Mouse (Mus musculus) midbrain, embryonic 13.5 days (tissue): ENCODE data around the gene Pla2g2c. TPM values are rescaled to one million over a fixed set of nuclear protein-coding genes. Genes with fewer than 3 reads are reported as not detected.

Source experiments
- ATAC-seq: fragments of 200-750 bp; cut with Nextera tagmentation; 2 replicates; pipeline ENCODE4 v1.8.0; 2017; ENCODE audit warnings: mild to moderate bottlenecking, moderate TSS enrichment, moderate library complexity
- H3K27ac ChIP-seq: fragments of 300-500 bp; sonication (generic); 2 replicates; pipeline ENCODE4 v1.5.1; 2015; ENCODE audit warnings: inconsistent platforms, mild to moderate bottlenecking, moderate library complexity
- H3K27me3 ChIP-seq: fragments of 300-500 bp; sonication (generic); 2 replicates; pipeline ENCODE4 v1.6.1; 2015; ENCODE audit warnings: mild to moderate bottlenecking, inconsistent platforms
- H3K36me3 ChIP-seq: fragments of 300-500 bp; sonication (generic); 2 replicates; pipeline ENCODE4 v1.6.1; 2015; ENCODE audit warnings: mild to moderate bottlenecking, inconsistent platforms
- H3K4me1 ChIP-seq: fragments of 300-500 bp; sonication (generic); replicated peaks from 2 replicates; pipeline ENCODE4 v1.6.1; 2015; ENCODE audit warnings: inconsistent platforms
- H3K4me2 ChIP-seq: fragments of 300-500 bp; sonication (generic); replicated peaks from 2 replicates; pipeline ENCODE4 v1.6.1; 2015; ENCODE audit warnings: moderate library complexity, mild to moderate bottlenecking, inconsistent platforms
- H3K4me3 ChIP-seq: fragments of 300-500 bp; sonication (generic); replicated peaks from 2 replicates; pipeline ENCODE4 v1.5.1; 2015; ENCODE audit warnings: mild to moderate bottlenecking, inconsistent platforms
- H3K9ac ChIP-seq: fragments of 300-500 bp; sonication (generic); replicated peaks from 2 replicates; pipeline ENCODE4 v1.6.1; 2015; ENCODE audit warnings: mild to moderate bottlenecking, inconsistent platforms
- H3K9me3 ChIP-seq: fragments of 300-500 bp; sonication (generic); 2 replicates; pipeline ENCODE4 v1.6.1; 2016; ENCODE audit warnings: mild to moderate bottlenecking, inconsistent platforms
- WGBS: fragments of 180-500 bp; shearing (Covaris S2); methylation state at CpG from one replicate; pipeline ENCODE4 v1.1.7; 2015; 5-methylcytosine and 5-hydroxymethylcytosine counted together
- polyA plus RNA-seq: library from polyadenylated mRNA; unstranded; fragments of >200 nt; fragmentation: Nextera tagmentation; extraction: Ambion mirVana; gene quantifications from 2 replicates; pipeline ENCODE4 v1.2.1, GENCODE M21; 2015

The Pla2g2c gene
- polyA plus RNA-seq, 1 experiment from 2014 or later, result 0.73 TPM

- WGBS, result 22% methylated on average over 9 of the region's 9 CpGs
- H3K4me2 ChIP-seq, result no peak overlapping the region
- H3K4me3 ChIP-seq, result no peak overlapping the region
- H3K4me1 ChIP-seq, result peaks cover 23% of the 10 kb centered on the region
- no peaks in the 10 kb centered on the region for H3K27me3 ChIP-seq
- no peak overlapping the region for H3K9ac ChIP-seq
- no peaks in the 10 kb centered on the region for H3K9me3 ChIP-seq
- peak; percentile 72 for ATAC-seq
- no peaks in the 10 kb centered on the region for H3K36me3 ChIP-seq
- peak overlapping the region; percentile 15; the same call in 1 of the 2 replicates for H3K27ac ChIP-seq
Observed at GRCm38 (mm10) chr4:138729018-138729703, 4.6 kb downstream of the Pla2g2c start.

GRCm38 (mm10) chr4:138734105-138734504 lies 9.5 kb downstream of the Pla2g2c start:
- Histone ChIP-seq H3K4me2 (no peak overlapping the region), H3K27me3 (no peaks in the 10 kb centered on the region), H3K4me1 (peaks cover 21% of the 10 kb centered on the region), H3K4me3 (no peak overlapping the region), H3K36me3 (no peaks in the 10 kb centered on the region), H3K9me3 (no peaks in the 10 kb centered on the region), H3K27ac (no peak overlapping the region), H3K9ac (no peak overlapping the region)
- WGBS, result 85% methylated on average over 7 of the region's 7 CpGs
- ATAC-seq, result no peak

GRCm38 (mm10) chr4:138734863-138735262 lies 10.3 kb downstream of the Pla2g2c start:
- Histone ChIP-seq H3K36me3 (no peaks in the 10 kb centered on the region), H3K9me3 (no peaks in the 10 kb centered on the region), H3K4me1 (peaks cover 20% of the 10 kb centered on the region), H3K4me3 (no peak overlapping the region), H3K27ac (no peak overlapping the region), H3K27me3 (no peaks in the 10 kb centered on the region), H3K4me2 (no peak overlapping the region), H3K9ac (no peak overlapping the region)
- 98% methylated on average over 4 of the region's 4 CpGs for WGBS
- ATAC-seq, result no peak

GRCm38 (mm10) chr4:138737031-138737430 lies 12.4 kb downstream of the Pla2g2c start, which contains the start of gene Ubxn10:
Gene Ubxn10 (minus strand): TSS chr4:138737167.
- Histone ChIP-seq H3K36me3 (no peaks in the 10 kb centered on the region), H3K27me3 (no peaks in the 10 kb centered on the region), H3K4me3 (no peak within 1 kb of the TSS), H3K4me2 (no peak within 1 kb of the TSS), H3K27ac (no peak within 1 kb of the TSS), H3K9ac (0 out of 2 replicates have a peak within 1 kb of the TSS, but pooled peaks have one; percentile 4), H3K9me3 (no peaks in the 10 kb centered on the region), H3K4me1 (peaks cover 20% of the 10 kb centered on the region)
- no peak for ATAC-seq
- 76% methylated on average over 7 of the region's 7 CpGs for WGBS

- Histone ChIP-seq H3K9ac (no peak overlapping the region), H3K9me3 (no peaks in the 10 kb centered on the region), H3K27me3 (no peaks in the 10 kb centered on the region), H3K4me3 (no peak overlapping the region), H3K4me2 (no peak overlapping the region), H3K36me3 (no peaks in the 10 kb centered on the region), H3K4me1 (peaks cover 23% of the 10 kb centered on the region), H3K27ac (no peak overlapping the region)
- ATAC-seq, result peak; percentile 53; the same call in 1 of the 2 replicates
- 7% methylated on average over 7 of the region's 7 CpGs for WGBS
Observed at GRCm38 (mm10) chr4:138739136-138739851, 14.7 kb downstream of the Pla2g2c start.

- 71% methylated on average over 4 of the region's 4 CpGs for WGBS
Observed at GRCm38 (mm10) chr4:138745884-138746283, 21.3 kb downstream of the Pla2g2c start.

GRCm38 (mm10) chr4:138746866-138747265 lies 22.3 kb downstream of the Pla2g2c start:
- WGBS, result 89% methylated on average over 9 of the region's 9 CpGs

More at GRCm38 (mm10) chr4:138745884-138746283, 21.3 kb downstream of the Pla2g2c start:
- ATAC-seq, result no peak
- no peak overlapping the region for H3K4me3 ChIP-seq
- H3K9ac ChIP-seq, result no peak overlapping the region
- H3K27me3 ChIP-seq, result no peaks in the 10 kb centered on the region
- no peak overlapping the region for H3K27ac ChIP-seq
- H3K4me2 ChIP-seq, result no peak overlapping the region
- H3K36me3 ChIP-seq, result no peaks in the 10 kb centered on the region
- H3K9me3 ChIP-seq, result no peaks in the 10 kb centered on the region
- peaks cover 14% of the 10 kb centered on the region for H3K4me1 ChIP-seq

GRCm38 (mm10) chr4:138747851-138748250 lies 23.3 kb downstream of the Pla2g2c start:
- no peak overlapping the region; the same call in 1 of the 2 replicates for H3K9ac ChIP-seq
- no peaks in the 10 kb centered on the region for H3K36me3 ChIP-seq
- H3K4me2 ChIP-seq, result no peak overlapping the region
- H3K4me1 ChIP-seq, result peaks cover 13% of the 10 kb centered on the region
- H3K27ac ChIP-seq, result peak overlapping the region; percentile 17
- no peaks in the 10 kb centered on the region for H3K9me3 ChIP-seq
- ATAC-seq, result peak; percentile 72
- WGBS, result 59% methylated on average over 10 of the region's 10 CpGs
- no peaks in the 10 kb centered on the region for H3K27me3 ChIP-seq
- no peak overlapping the region for H3K4me3 ChIP-seq

More at GRCm38 (mm10) chr4:138746866-138747265, 22.3 kb downstream of the Pla2g2c start:
- no peak overlapping the region for H3K27ac ChIP-seq
- no peaks in the 10 kb centered on the region for H3K9me3 ChIP-seq
- no peak overlapping the region for H3K9ac ChIP-seq
- no peak overlapping the region for H3K4me2 ChIP-seq
- H3K27me3 ChIP-seq, result no peaks in the 10 kb centered on the region
- no peak overlapping the region for H3K4me3 ChIP-seq
- H3K4me1 ChIP-seq, result peaks cover 14% of the 10 kb centered on the region
- no peak for ATAC-seq
- H3K36me3 ChIP-seq, result no peaks in the 10 kb centered on the region

GRCm38 (mm10) chr4:138748369-138749072 lies 23.9 kb downstream of the Pla2g2c start:
- peak; percentile 74 for ATAC-seq
- WGBS, result 56% methylated on average over 8 of the region's 8 CpGs

GRCm38 (mm10) chr4:138752603-138753002 lies 28.0 kb downstream of the Pla2g2c start:
- Histone ChIP-seq H3K9me3 (no peaks in the 10 kb centered on the region), H3K9ac (no peak overlapping the region), H3K4me2 (no peak overlapping the region), H3K4me3 (no peak overlapping the region), H3K36me3 (no peaks in the 10 kb centered on the region), H3K27me3 (no peaks in the 10 kb centered on the region), H3K4me1 (peaks cover 15% of the 10 kb centered on the region), H3K27ac (no peak overlapping the region)
- no peak for ATAC-seq
- WGBS, result 91% methylated on average over 6 of the region's 6 CpGs

More at GRCm38 (mm10) chr4:138748369-138749072, 23.9 kb downstream of the Pla2g2c start:
- Histone ChIP-seq H3K27ac (peak overlapping the region; percentile 17; the same call in 1 of the 2 replicates), H3K36me3 (no peaks in the 10 kb centered on the region), H3K9ac (no peak overlapping the region), H3K9me3 (no peaks in the 10 kb centered on the region), H3K4me3 (no peak overlapping the region), H3K4me2 (no peak overlapping the region), H3K27me3 (no peaks in the 10 kb centered on the region), H3K4me1 (peaks cover 11% of the 10 kb centered on the region)

GRCm38 (mm10) chr4:138753608-138754007 lies 29.0 kb downstream of the Pla2g2c start:
- H3K36me3 ChIP-seq, result no peaks in the 10 kb centered on the region
- no peaks in the 10 kb centered on the region for H3K9me3 ChIP-seq
- 0 out of 2 replicates have a peak, but pooled peaks cover 6% of the 10 kb centered on the region for H3K4me1 ChIP-seq
- ATAC-seq, result no peak
- H3K27me3 ChIP-seq, result no peaks in the 10 kb centered on the region
- no peak overlapping the region for H3K9ac ChIP-seq
- no peak overlapping the region for H3K27ac ChIP-seq
- no peak overlapping the region for H3K4me2 ChIP-seq
- H3K4me3 ChIP-seq, result no peak overlapping the region
- 86% methylated on average over 3 of the region's 3 CpGs for WGBS

- Histone ChIP-seq H3K9me3 (no peaks in the 10 kb centered on the region), H3K4me1 (0 out of 2 replicates have a peak, but pooled peaks cover 6% of the 10 kb centered on the region), H3K36me3 (no peaks in the 10 kb centered on the region), H3K27me3 (no peaks in the 10 kb centered on the region), H3K9ac (no peak overlapping the region), H3K27ac (no peak overlapping the region), H3K4me2 (no peak overlapping the region), H3K4me3 (no peak overlapping the region)
- 89% methylated on average over 9 of the region's 9 CpGs for WGBS
- no peak for ATAC-seq
Observed at GRCm38 (mm10) chr4:138754432-138754831, 29.8 kb downstream of the Pla2g2c start.
